Mouse (Mus musculus) forelimb bud, embryonic 11.5 days (tissue): Measurements from ENCODE around the gene Hsd17b1.

Experiments used
- DNase-seq: peaks from one replicate; pipeline ENCODE4 v3.0.0-alpha.2; 2012; ENCODE audit warnings: low read depth, low spot score

The Hsd17b1 gene

GRCm38 (mm10) chr11:101060126-101060525 is 18.1 kb upstream of the Hsd17b1 start:
- no peak for DNase-seq

- DNase-seq: no peak
Observed at GRCm38 (mm10) chr11:101061049-101061448, 17.2 kb upstream of the Hsd17b1 start.

DNA sequence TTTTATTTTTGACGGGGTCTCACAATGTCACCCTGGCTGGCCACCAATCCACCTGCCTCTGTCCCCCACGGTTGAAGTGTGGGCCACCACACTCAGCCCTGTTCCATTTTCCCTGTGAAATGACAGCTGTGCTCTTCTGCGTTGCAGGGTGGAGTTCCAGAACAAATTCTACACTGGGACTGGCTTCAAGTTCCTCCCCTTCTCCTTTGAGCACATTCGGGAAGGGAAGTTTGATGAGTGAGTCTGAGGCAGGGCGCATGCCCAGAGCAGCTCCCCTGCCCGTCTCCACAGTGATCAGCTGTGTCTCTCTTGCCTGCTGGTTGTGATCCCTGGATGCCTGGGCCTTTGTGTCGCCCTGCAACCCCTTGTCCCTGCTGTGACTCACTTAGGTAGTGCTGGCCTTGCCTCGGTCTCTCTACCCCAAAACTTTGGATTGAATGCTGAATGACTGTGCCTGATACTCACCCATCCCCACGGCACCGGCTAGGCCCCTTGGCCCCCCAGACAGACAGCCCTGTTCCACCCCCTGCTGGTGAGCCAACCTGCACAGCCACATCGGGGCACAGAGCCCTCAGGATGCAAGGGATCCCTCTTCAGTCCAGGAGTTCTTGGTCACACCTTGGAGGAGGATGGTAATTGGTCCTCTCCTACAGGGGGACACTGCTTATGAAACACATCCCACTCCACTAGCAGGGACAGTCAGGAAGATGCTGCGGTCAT is 15.9 kb upstream of the Hsd17b1 start:
- DNase-seq: no peak

DNA sequence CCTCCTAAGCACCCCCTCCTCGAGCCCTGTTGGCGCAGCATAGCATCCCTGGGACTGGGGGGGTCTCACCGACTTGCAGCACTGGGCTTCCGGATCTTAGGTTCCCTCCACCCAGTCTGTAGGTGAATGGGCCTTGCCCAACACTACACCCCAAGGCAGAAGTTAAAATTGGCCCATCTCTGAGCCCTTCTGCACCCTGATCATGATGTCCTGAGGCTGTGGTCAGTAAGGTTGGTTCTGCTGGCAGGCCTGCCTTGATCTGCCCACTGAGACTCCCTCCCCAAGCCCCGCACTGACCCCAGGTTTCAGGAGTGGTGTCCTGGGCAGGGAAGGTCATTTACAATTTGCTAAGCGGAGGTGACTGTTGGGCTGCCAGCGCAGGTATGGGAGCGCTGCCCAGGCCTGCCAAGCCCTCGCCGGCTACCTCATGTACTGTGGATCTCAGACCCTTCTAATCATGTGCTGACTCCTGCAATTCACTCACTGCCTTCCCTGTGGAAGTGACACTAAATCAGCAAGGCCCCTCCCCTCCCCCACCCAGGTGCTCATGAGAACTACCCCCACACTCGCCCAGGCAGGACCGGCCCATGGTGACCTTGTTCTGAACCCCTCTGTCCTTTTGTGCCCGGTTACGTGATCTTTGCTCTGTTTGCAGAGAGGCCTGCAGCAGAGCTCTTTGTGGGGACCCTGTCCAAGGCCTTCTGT is 15.1 kb upstream of the Hsd17b1 start:
- no peak for DNase-seq

- DNase-seq: no peak
Observed at GRCm38 (mm10) chr11:101063676-101064327, 14.4 kb upstream of the Hsd17b1 start.

DNA sequence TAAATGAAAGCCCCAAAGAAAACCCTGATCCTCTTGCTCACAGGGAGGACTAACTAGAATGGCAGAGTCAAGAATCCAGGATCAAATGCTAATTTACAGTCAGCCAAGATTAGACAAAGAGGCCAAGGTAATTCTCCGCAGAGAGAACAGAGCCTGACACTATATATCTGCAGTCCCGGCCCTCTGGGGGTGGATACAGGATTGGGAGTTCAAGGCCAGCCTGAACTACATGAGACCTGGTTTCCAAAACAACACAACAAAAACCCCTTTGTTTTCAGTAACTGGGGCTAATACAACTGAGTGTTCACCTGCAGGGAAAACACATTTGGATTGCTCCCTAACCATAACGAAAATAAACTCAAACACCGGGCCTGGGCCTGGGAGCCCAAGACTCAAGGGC is 13.7 kb upstream of the Hsd17b1 start:
- no peak for DNase-seq

- no peak for DNase-seq
Observed at GRCm38 (mm10) chr11:101065002-101065401, 13.2 kb upstream of the Hsd17b1 start.

DNA sequence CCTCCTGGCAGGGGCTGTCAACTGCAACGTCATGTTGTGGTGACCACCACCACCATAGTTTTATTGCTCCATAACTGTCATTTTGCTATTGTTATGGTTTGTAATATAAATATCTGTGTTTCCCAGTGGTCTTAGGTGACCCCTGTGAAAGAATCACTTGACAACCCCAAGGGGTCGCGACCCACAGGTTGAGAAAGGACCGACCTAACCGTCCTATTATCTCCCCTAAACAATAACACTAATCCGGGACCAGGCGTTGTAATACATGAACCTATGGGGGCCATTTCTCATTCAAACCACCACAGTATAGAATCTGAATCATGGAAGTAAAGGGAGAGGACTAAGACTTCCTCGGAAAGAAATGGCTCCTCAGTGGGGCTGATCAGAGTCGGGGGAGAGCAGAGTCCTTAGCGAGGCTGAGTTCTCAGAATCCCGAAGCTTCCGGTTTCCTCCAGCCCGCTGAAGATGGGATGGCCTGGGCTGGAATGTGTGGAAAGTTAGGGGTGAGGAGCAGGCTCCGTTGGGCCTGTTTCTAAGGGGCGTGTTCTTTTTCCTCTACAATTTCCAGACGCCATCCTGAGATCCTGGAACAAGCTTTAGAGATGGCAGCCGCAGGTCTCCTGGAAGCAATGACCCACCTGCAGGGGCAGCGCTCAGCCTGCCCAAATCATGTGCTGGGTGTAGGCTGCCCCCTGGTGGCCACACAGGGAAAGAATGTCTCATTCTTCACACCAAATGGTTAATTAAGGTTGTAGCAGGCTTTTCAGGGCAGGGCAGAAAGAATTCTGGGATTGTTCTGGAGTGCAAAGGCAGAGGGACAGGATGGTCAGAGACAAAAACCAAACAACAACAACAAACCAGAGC is 11.4 kb upstream of the Hsd17b1 start:
- peak; percentile 88 for DNase-seq

GRCm38 (mm10) chr11:101069391-101070188 is 8.6 kb upstream of the Hsd17b1 start, which contains the start of gene Naglu:
Gene Naglu, plus strand, starts transcription at chr11:101070012.
- peak; percentile 76 for DNase-seq

DNA sequence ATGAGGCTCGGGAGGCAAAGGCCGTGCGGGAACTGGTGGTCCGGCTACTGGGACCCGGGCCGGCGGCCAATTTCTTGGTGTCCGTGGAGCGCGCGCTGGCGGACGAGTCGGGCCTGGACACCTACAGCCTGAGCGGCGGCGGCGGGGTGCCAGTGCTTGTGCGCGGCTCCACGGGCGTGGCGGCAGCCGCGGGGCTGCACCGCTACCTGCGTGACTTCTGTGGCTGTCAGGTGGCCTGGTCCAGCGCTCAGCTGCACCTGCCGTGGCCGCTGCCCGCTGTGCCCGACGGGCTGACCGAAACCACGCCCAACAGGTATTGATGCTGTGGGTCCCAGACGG is 8.1 kb upstream of the Hsd17b1 start:
- no peak for DNase-seq

GRCm38 (mm10) chr11:101070987-101071386 is 7.2 kb upstream of the Hsd17b1 start:
- no peak for DNase-seq

DNA sequence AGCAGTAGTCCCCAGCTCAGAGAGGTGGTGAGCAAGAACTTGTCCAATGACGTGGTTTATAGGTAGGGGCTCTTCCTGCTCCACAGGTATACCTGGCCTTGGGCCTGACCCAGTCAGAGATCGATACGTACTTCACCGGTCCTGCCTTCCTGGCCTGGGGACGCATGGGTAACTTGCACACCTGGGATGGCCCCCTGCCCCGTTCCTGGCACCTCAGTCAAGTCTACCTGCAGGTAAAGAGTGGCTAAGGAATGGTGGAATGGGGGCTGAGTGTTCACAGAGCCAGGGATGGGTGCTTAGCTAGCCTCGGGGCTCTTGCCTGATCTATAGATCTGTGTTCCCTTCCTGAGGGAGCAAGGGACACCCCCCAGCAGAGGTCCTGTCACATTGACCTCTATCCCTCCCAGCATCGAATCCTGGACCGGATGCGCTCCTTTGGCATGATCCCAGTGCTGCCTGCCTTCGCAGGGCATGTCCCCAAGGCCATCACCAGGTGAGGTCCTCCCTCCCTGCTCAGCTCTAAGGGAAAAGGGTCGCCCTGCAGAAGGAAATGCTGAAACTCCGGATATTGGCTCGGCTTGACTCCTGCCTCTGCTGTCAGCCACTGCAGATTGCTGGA is 6.3 kb upstream of the Hsd17b1 start:
- DNase-seq: no peak

GRCm38 (mm10) chr11:101079746-101080145 is 1.5 kb downstream of the Hsd17b1 start:
- no peak for DNase-seq

DNA sequence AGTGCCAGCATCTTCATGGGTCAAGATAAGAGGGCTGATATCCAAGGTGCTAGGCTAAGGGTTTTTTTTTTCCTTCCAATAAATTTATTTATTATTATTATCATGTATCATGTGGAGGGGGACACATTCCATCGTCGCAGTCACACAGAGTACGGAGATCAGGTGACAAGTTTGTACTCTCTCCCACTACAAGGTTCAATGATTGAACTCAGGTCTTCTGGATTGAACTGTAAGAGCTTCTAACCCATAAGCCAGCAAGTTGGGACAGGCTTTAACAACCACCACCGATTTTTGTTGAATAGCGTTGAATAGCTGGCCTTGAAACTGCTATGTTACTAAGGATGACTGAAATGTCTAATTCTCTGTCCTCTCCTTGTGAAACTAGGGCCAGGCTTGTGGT is 2.2 kb downstream of the Hsd17b1 start:
- no peak for DNase-seq

GRCm38 (mm10) chr11:101081659-101082058 is 3.4 kb downstream of the Hsd17b1 start:
- no peak for DNase-seq

GRCm38 (mm10) chr11:101082208-101083082 is 4.2 kb downstream of the Hsd17b1 start, which contains the start of gene Coasy:
Gene Coasy, plus strand, starts transcription at chr11:101082565.
- peak; percentile 89 for DNase-seq

DNA sequence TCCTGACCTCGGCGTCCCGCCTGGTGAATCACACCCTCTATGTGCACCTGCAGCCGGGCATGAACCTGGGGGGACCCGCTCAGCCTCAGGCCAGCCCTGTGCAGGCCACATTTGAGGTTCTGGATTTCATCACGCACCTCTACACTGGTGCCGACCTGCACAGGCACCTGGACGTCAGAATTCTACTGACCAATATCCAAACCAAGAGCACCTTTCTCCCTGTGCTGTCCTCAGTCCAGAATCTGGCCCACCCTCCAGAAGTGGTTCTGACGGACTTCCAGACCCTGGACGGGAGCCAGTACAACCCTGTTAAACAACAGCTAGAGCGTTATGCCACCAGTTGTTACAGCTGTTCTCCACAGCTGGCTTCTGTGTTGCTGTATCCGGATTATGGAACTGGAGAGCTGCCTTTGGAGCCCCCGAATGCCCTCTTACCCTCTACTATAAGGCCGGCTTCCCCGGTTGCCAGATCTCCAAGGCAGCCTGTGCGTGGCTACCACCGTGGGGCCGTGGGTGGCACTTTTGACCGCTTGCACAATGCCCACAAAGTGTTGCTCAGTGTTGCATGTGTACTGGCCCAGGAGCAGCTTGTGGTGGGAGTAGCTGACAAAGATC is 5.0 kb downstream of the Hsd17b1 start:
- no peak for DNase-seq

DNA sequence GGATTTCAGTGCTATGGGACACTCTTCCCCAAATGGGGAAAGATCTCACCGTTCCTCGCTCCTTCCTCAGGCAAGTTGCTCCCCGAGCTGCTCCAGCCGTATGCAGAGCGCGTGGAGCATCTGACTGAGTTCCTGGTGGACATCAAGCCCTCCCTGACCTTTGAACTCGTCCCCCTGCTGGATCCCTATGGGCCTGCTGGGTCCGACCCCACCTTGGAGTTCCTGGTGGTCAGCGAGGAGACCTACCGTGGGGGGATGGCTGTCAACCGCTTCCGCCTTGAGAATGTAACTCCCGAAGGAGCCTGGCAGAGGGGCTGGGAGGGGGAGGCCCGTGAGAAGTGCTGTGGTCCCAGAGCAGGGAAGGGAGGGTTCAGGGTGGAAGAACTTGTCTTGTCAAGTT is 6.0 kb downstream of the Hsd17b1 start:
- DNase-seq: no peak

GRCm38 (mm10) chr11:101084811-101085210 is 6.6 kb downstream of the Hsd17b1 start:
- DNase-seq: no peak
